21 mouse cellular contexts compared by ENCODE assay signal in genomic region chr19:7502432-7502831, GRCm38 (mm10). TPM values are rescaled to one million over a fixed set of nuclear protein-coding genes. Genes with fewer than 3 reads are reported as not detected.
DNase-seq lines count a peak whose midpoint lies in the region; ATAC-seq lines count a peak whose summit lies in the region.
"Had no signal": no experiment of that assay in that cellular context is flagged by ENCODE, and none has a peak within 500 bp of the region (broad histone marks: within the 10 kb centered on the region; RNA-seq: fewer than 3 reads in every experiment).

No protein-coding gene starts in this region.

- intact Hi-C loops in gastrocnemius, postnatal 14 days (cut with DNase I; ENCODE audit: low total_unique reads): no loop called here
- intact Hi-C loops in gastrocnemius, postnatal 36 days (cut with DNase I): no loop called here

- H3K27ac ChIP-seq in lung, embryonic 16.5 days (ENCODE audit: low read length): no peak overlapping the region
- 0 out of 2 replicates have a peak overlapping the region, but pooled peaks have one; percentile 14 for H3K27ac ChIP-seq in brown adipose tissue, adult 24 weeks (replicated peaks; ENCODE audit: low read depth, low read length)
- H3K27ac ChIP-seq: embryonic facial prominence, embryonic 12.5 days; embryonic facial prominence, embryonic 15.5 days; forebrain, embryonic 12.5 days; forebrain, embryonic 15.5 days; hindbrain, embryonic 12.5 days; hindbrain, embryonic 15.5 days had no signal

- H3K4me1 ChIP-seq in lung, embryonic 16.5 days (replicated peaks; ENCODE audit: control insufficient read depth, insufficient read depth, low read length): peaks cover 6% of the 10 kb centered on the region
- peaks cover 5% of the 10 kb centered on the region for H3K4me1 ChIP-seq in brown adipose tissue, adult 24 weeks (ENCODE audit: control insufficient read depth, insufficient read depth, insufficient read length, low read length)
- H3K4me1 ChIP-seq: embryonic facial prominence, embryonic 15.5 days; forebrain, embryonic 12.5 days; forebrain, embryonic 15.5 days; hindbrain, embryonic 12.5 days; hindbrain, embryonic 15.5 days had no signal

- peak; percentile 66; the same call in 1 of the 2 replicates for ATAC-seq in lung, embryonic 16.5 days (ENCODE audit: low read depth)
- ATAC-seq: activated CD4-positive, CD25-positive, alpha-beta regulatory T cell, adult 4 months; forebrain, embryonic 15.5 days had no signal

- no peak overlapping the region for H3K4me3 ChIP-seq in lung, embryonic 16.5 days (ENCODE audit: low read length)
- no peak overlapping the region for H3K4me3 ChIP-seq in brown adipose tissue, adult 24 weeks (ENCODE audit: insufficient read depth, low read depth, low read length)
- H3K4me3 ChIP-seq: embryonic facial prominence, embryonic 12.5 days; embryonic facial prominence, embryonic 15.5 days; forebrain, embryonic 12.5 days; forebrain, embryonic 15.5 days; hindbrain, embryonic 12.5 days; hindbrain, embryonic 15.5 days had no signal

- H3K9ac ChIP-seq in lung, embryonic 16.5 days (ENCODE audit: low read length): no peak overlapping the region
- H3K9ac ChIP-seq: embryonic facial prominence, embryonic 12.5 days; embryonic facial prominence, embryonic 15.5 days; forebrain, embryonic 12.5 days; forebrain, embryonic 15.5 days; hindbrain, embryonic 12.5 days; hindbrain, embryonic 15.5 days had no signal

- H3K9me3 ChIP-seq in lung, embryonic 16.5 days (ENCODE audit: control insufficient read depth, low read length): no peaks in the 10 kb centered on the region
- H3K9me3 ChIP-seq: embryonic facial prominence, embryonic 12.5 days; embryonic facial prominence, embryonic 15.5 days; forebrain, embryonic 12.5 days; forebrain, embryonic 15.5 days; hindbrain, embryonic 12.5 days; hindbrain, embryonic 15.5 days had no signal

- no peak overlapping the region for H3K4me2 ChIP-seq in lung, embryonic 16.5 days (ENCODE audit: low read depth, low read length)
- H3K4me2 ChIP-seq: embryonic facial prominence, embryonic 12.5 days; embryonic facial prominence, embryonic 15.5 days; forebrain, embryonic 12.5 days; forebrain, embryonic 15.5 days; heart, embryonic 11.5 days; hindbrain, embryonic 12.5 days; hindbrain, embryonic 15.5 days had no signal

- H3K36me3 ChIP-seq in lung, embryonic 16.5 days (ENCODE audit: control insufficient read depth, insufficient read depth, low read length): no peaks in the 10 kb centered on the region
- H3K36me3 ChIP-seq: embryonic facial prominence, embryonic 12.5 days; embryonic facial prominence, embryonic 15.5 days; forebrain, embryonic 12.5 days; forebrain, embryonic 15.5 days; hindbrain, embryonic 12.5 days; hindbrain, embryonic 15.5 days had no signal

- WGBS in lung, embryonic 16.5 days: 56% methylated on average over 2 of the region's 2 CpGs

- no peak for DNase-seq in lung, postnatal 4 days
- peak; percentile 36 for DNase-seq in lung, postnatal 25 days (ENCODE audit: low spot score)
- no peak for DNase-seq in gastrocnemius, postnatal 14 days
- DNase-seq in gastrocnemius, postnatal 36 days: no peak
- DNase-seq: adrenal gland, adult 8-10 months; adrenal gland, postnatal 36 days; cerebellum, adult 11 months; cerebellum, adult 2 months; cerebellum, adult 9-11 months; cerebellum, postnatal 25 days; heart, adult 11 months had no signal

- H3K27me3 ChIP-seq in lung, embryonic 16.5 days (ENCODE audit: control insufficient read depth, insufficient read depth, low read depth, low read length): no peaks in the 10 kb centered on the region
- H3K27me3 ChIP-seq: embryonic facial prominence, embryonic 12.5 days; embryonic facial prominence, embryonic 15.5 days; forebrain, embryonic 12.5 days; forebrain, embryonic 15.5 days; hindbrain, embryonic 12.5 days; hindbrain, embryonic 15.5 days had no signal

RNA-seq across cellular contexts. Expression of gene Atl3, which starts 8.6 kb away (rescaled TPM):
- 17.2 and 21.2 TPM in 2 replicates for polyA plus RNA-seq in lung, embryonic 16.5 days (2015; fragmentation: Nextera tagmentation; extraction: Ambion mirVana)
- 59.2 and 73.5 TPM in 2 replicates for polyA plus RNA-seq in brown adipose tissue, adult 24 weeks (2012; ENCODE audit: insufficient read depth, insufficient read length, missing spikeins)
- total RNA-seq in gastrocnemius, postnatal 14 days (2021): 10 to 100 TPM; 15.4 to 16.0 TPM
- total RNA-seq in gastrocnemius, postnatal 36 days (2021): 1 to 10 TPM; 7.3 to 8.7 TPM

RNA-seq across cellular contexts. Expression of gene Rtn3, which starts 19.4 kb away (rescaled TPM):
- 123 and 126 TPM in 2 replicates for polyA plus RNA-seq in lung, embryonic 16.5 days (2015; fragmentation: Nextera tagmentation; extraction: Ambion mirVana)
- polyA plus RNA-seq in brown adipose tissue, adult 24 weeks (2012; ENCODE audit: insufficient read depth, insufficient read length, missing spikeins): 197 and 218 TPM in 2 replicates
- total RNA-seq in gastrocnemius, postnatal 14 days (2021): 10 to 100 TPM; 37.1 to 40.6 TPM
- 10 to 100 TPM; 26.5 to 27.6 TPM for total RNA-seq in gastrocnemius, postnatal 36 days (2021)

RNA-seq across cellular contexts. Expression of gene Pla2g16, which starts 54.8 kb away (rescaled TPM):
- polyA plus RNA-seq in lung, embryonic 16.5 days (2015; fragmentation: Nextera tagmentation; extraction: Ambion mirVana): 17.1 and 18.0 TPM in 2 replicates
- polyA plus RNA-seq in brown adipose tissue, adult 24 weeks (2012; ENCODE audit: insufficient read depth, insufficient read length, missing spikeins): 368 and 573 TPM in 2 replicates
- total RNA-seq in gastrocnemius, postnatal 14 days (2021): 10 to 100 TPM; 55.0 to 57.6 TPM
- total RNA-seq in gastrocnemius, postnatal 36 days (2021): 100 to 1,000 TPM in 1 of 2 experiments, 10 to 100 TPM in 1; 99.9 to 107 TPM
